Mouse (Mus musculus) brain, adult 2 months (tissue): ENCODE measurements around the gene Agps.
A peak's percentile ranks its signal among the peaks of the same experiment; 100 is the strongest.

Source experiments
- DNase-seq: peaks from one replicate; pipeline ENCODE4 v3.0.0; 2011; ENCODE audit warnings: low read depth, low spot score

Gene Agps

DNA sequence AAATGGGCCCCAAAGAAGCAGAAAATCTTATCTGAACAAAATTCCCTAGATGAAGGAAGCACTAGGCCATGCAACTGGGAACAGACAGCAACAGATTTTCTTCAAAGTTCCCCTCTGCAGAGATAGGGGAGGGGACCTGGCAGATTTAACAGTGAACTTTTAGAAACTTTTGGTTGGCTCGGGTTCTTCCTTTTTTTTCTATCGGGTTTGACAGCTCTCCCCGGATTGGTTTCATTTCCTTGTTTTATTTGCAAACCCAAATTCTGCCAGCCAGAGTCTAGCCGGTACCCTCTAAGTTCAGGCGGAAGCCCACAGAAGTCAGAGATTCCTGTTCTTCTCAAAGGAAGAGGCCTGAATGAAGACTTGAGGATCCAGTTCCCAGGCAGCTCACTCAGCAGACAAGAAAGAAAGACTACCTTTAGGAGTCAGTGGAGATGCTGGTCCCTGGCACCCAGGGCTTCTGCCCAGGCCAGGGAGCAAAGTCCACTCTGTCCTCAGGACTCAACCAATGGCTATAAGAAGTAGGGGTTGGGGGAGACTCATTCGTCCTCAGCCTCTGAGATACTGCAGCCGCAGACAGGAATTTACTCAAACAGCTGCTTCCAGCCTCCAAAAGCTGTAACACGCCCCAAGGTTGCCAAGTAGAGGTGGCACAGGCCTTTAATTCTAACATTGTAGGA, 2.9 kb upstream of the Agps start:
- peak; percentile 55 for DNase-seq

GRCm38 (mm10) chr2:75830233-75830632, 1.7 kb upstream of the Agps start:
- no peak for DNase-seq

DNA sequence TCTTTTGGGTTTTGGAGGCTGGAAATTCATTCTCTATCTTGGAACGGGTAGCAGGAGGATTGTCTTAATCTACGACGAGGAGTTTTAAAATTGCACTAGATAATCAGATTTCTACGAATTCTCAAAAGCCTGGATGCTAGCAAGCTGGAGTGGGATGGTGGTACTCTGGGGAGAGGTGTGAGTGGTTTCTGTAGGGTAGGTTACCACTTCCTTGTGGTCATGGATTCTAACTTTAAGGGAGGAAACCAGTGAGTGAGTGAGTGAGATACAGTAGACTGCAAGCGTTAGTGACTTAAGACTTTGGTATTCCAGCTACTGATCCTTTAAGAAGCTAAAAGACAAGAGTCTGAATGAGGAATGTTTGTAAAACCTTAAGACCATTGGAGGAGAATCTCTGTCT, 804 bp downstream of the Agps start:
- DNase-seq: no peak

- no peak for DNase-seq
Observed at GRCm38 (mm10) chr2:75834492-75834891, 2.5 kb downstream of the Agps start.

DNA sequence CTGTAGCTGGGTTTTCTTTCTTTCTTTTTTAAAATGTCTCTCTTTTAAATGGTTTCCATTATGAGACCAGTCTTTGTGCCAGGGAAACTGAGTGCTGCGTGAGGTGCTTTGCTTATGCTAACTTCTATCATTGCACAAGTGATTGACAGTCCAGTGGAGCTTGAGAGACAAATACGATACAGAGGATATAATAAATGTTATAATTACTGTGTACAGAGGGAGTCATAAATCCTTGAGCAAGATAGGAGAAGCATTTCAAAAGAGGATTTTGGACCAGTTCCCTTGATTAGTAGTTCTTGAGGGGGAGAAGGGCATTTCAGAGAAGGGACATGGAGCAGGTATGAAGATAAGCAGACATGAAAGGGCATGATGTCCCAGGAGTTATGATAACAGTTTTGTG, 10.3 kb downstream of the Agps start:
- no peak for DNase-seq

DNA sequence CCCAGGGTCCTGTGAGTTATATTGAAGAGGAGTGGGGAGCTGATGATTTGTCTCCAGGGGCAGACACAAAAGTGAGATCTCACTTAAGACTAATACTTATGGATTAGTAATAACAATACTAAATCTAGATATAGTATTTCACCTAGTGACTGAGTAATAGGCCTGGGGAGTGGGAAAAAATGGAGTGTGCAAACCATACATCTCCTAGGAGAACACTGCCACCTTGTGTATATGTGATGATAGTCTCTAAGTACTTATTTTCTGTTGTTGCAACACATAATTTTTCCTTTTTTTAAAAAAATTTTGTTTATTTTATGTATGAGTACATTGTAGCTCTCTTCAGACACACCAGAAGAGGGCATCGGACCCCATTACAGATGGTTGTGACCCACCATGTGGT, 15.7 kb downstream of the Agps start:
- peak; percentile 12 for DNase-seq

GRCm38 (mm10) chr2:75852483-75852882, 20.5 kb downstream of the Agps start:
- no peak for DNase-seq

GRCm38 (mm10) chr2:75854136-75854535, 22.2 kb downstream of the Agps start:
- DNase-seq: no peak

DNA sequence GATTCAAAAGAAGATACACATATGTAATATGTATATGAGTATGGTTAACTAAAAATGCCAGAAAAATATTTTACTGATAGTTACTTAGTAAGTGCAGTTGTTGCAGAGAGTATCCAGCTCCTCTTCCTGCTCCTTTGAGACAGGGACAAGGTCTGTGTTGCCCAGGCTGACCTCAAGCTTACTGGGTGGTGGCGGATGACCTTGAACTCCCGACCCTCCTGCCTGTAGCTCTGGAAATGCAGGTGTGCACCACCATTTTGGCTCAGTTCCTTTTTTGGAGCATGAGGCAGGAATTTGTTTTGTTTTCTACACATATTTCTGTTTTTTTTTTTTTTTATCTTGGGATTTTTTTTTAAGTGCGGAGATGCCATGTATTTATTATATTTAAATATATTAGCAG, 29.1 kb downstream of the Agps start:
- DNase-seq: no peak

DNA sequence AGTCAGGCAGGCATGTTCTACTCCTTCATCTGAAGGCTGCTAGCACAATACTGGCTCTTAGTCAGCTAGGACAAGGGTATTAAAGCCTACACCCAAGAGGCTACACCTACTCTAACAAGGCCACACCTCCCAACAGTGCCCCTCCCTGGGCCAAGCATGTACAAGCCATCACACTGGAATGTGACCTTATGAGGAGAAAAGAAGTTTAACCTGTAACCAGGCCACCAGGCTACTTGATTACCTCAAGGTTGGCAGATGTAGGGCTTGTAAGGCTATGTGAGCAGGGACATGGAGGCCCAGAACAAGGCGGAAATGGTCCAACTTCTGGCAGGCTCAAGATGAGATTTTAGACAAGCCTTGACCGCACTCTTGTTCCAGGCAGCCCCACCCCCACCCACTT, 37.6 kb downstream of the Agps start:
- no peak for DNase-seq

DNA sequence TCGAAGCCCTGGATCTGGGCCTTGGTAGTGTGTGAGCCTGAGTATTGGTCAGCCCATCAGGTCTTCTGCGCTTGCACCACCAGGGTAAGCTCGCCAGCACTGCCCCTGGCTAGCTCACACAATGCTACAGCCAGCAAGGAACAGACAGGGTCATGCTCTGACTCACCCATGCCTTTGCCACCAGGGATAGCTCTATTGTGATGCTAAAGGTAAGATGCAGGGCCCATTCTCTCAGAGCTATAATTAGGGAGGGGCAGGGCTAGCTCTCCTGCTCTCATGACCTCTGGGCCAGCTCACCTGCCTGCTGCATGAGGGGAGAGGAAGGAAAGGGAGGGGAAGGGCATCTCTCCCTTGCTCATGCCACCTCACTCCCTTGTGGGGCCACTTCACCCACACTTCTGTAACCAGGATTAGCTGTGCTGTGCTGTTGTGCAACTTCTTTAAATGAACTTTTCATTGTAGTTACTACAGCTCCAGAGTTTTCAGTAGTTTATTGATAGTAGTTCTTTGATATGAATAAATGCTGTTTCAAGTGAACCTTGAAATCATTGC, 42.1 kb downstream of the Agps start:
- no peak for DNase-seq

GRCm38 (mm10) chr2:75879791-75880190, 47.8 kb downstream of the Agps start:
- DNase-seq: peak; percentile 58

DNA sequence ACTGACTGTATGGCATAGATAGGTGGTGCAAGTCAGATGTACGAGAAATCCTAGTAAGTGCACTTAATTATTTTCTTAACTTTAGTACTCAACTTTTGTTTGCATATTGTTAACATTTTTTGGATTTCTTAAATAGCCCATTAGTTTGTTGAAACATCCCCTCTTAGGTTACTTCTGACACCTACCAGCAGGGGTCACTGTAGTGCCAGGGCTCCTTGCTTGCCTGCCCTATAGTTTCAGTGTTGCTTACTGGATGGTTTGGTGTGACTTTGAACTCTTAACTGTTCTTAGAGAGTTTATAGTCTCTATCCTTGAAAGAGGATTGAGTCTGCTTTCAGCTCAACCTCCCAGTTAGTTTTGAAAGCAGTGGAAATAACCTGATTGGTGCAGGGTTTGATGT, 51.6 kb downstream of the Agps start:
- DNase-seq: peak; percentile 73

DNA sequence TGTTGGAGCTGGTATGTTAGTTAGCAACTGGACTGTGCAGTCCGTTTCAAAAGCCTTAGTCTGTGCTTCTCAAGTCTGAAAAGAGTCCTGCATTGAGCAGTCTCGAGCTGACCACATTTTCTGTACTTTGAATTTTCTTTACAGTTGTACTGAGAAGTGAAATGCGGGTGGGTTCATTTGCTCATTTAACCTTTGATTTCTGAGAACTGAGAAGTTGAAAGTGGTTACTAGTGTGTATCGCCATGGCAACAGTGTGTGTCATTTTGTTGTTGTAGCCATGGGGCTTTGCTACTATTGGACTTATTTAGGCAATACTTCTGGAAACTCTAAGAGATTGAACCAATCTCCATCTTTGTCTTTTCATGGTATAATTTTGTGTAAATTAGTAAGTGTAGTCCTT, 60.0 kb downstream of the Agps start:
- no peak for DNase-seq

GRCm38 (mm10) chr2:75895711-75896110, 63.7 kb downstream of the Agps start:
- no peak for DNase-seq

GRCm38 (mm10) chr2:75900281-75900680, 68.3 kb downstream of the Agps start:
- no peak for DNase-seq

DNA sequence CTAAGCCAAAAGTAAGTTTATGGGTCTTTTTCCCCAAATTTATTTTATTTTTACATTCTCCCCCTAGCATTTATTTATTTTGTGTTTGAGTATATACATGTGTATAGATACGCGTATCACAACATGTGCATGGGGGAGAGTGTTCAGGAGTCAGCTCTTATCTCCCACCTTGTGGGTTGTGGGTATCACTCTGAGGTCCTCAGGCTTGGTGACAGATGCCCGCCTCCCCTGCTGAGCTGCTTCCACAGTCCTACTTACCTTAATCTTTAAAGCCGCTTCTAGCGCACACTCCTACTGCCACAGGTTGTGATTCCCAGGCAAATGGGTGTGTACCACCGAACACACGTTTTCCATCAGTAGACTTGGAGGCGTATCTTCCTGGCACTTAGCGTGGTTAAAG, 69.9 kb downstream of the Agps start:
- no peak for DNase-seq

GRCm38 (mm10) chr2:75907142-75907541, 75.2 kb downstream of the Agps start:
- DNase-seq: no peak

- DNase-seq: no peak
Observed at GRCm38 (mm10) chr2:75915040-75915439, 83.1 kb downstream of the Agps start.

GRCm38 (mm10) chr2:75923807-75924340, 91.9 kb downstream of the Agps start:
- DNase-seq: no peak

GRCm38 (mm10) chr2:75926061-75926460, 94.1 kb downstream of the Agps start:
- no peak for DNase-seq

GRCm38 (mm10) chr2:75928011-75928410, 96.0 kb downstream of the Agps start:
- DNase-seq: peak; percentile 48

GRCm38 (mm10) chr2:75929141-75929540, 97.2 kb downstream of the Agps start:
- peak; percentile 78 for DNase-seq
